Mouse (Mus musculus): ENCODE measurements around the gene Atxn7l1. TPM values are rescaled to one million over a fixed set of nuclear protein-coding genes. Genes with fewer than 3 reads are reported as not detected.

The Atxn7l1 gene
- total RNA-seq, 1 experiment = 3.9 TPM

DNA sequence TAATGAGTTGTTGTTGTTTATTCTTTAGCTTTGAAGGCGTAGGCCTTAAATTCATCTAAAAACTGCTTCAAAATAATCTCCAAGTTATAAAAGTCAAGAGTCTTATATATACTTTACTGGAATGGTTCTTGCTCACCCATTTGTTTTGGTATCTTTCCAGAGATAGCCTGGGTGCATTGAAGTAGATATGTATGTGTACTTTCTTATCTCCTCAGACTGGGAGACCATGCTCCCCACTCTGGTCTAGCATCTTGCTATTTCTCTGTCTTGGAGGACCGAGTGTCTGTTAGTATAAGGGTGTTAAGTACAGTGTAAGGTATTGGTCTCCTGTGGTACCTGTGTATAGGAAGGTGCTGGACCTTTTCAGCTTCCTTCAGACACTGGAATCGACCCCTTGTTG, 6.4 kb downstream of the Atxn7l1 start:
- H3K4me1 ChIP-seq (ENCODE audit: control insufficient read depth in 2 of 2, insufficient read depth in 2 of 2, low read length in 2 of 2, poor library complexity in 1 of 2) = peaks cover 0 to 4% of the 10 kb centered on the region in 2 experiments; a peak in 1 of 4 replicates
- DNase-seq (ENCODE audit: low read depth, low spot score) = no peak
- H3K4me3 ChIP-seq (ENCODE audit: insufficient read depth in 1 of 2, low read depth in 1 of 2, low read length in 2 of 2, poor library complexity in 1 of 2, severe bottlenecking in 1 of 2) = no peak overlapping the region
- no peaks in the 10 kb centered on the region for H3K9me3 ChIP-seq (ENCODE audit: control insufficient read depth, insufficient read depth, low read depth, low read length)
- in situ Hi-C loops (cut with MboI; ENCODE audit: low sequenced_read_pairs in 2 of 2, unreplicated experiment in 2 of 2) = no loop called here
- no peak for TF ChIP-seq ZNF384 (IDR thresholded peaks at IDR 0.05; ENCODE audit: low read depth, low read length)
- no peak for TF ChIP-seq ZC3H11A (IDR thresholded peaks at IDR 0.05; ENCODE audit: borderline replicate concordance, low read depth, low read length)
- TF ChIP-seq CHD2 (IDR thresholded peaks at IDR 0.05; ENCODE audit: low read depth, low read length) = no peak
- no peak for TF ChIP-seq HCFC1 (IDR thresholded peaks at IDR 0.05; ENCODE audit: borderline replicate concordance, insufficient read depth, low read length)
- no peak for TF ChIP-seq MAFK (IDR thresholded peaks at IDR 0.05; ENCODE audit: insufficient read depth, low read depth, low read length)
- no peak overlapping the region for H3K9ac ChIP-seq (ENCODE audit: insufficient read depth, low read depth, low read length, poor library complexity, severe bottlenecking)
- no peak overlapping the region for H3K27ac ChIP-seq (ENCODE audit: insufficient read depth, low read depth, low read length, poor library complexity, severe bottlenecking)
- no peaks in the 10 kb centered on the region; the same call in 1 of the 2 replicates for H3K36me3 ChIP-seq (ENCODE audit: control insufficient read depth, insufficient read depth, low read length, poor library complexity, severe bottlenecking)

DNA sequence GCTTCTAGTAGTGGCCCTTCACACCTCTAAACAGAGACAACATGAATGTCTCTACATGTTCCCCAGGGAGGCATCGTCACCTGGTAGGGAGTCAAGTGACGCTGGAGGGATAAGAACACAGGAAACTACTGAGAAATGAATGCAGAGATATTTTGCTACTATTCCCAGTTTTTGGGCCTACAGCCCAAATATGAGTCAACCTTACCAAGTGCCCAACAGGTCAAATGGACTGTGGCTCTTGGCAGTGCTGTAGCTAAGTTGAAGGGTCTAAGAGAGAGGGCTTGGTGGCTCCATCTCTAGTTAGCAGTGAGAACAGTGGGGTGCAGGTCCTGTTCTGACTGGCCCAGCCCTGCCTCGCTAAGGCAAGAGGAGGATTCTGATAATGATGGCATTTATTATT, 7.2 kb downstream of the Atxn7l1 start:
- H3K4me3 ChIP-seq (ENCODE audit: insufficient read depth in 1 of 2, low read depth in 1 of 2, low read length in 2 of 2, poor library complexity in 1 of 2, severe bottlenecking in 1 of 2) = no peak overlapping the region
- TF ChIP-seq ZNF384 (IDR thresholded peaks at IDR 0.05; ENCODE audit: low read depth, low read length) (no peak), CHD2 (IDR thresholded peaks at IDR 0.05; ENCODE audit: low read depth, low read length) (no peak), ZC3H11A (IDR thresholded peaks at IDR 0.05; ENCODE audit: borderline replicate concordance, low read depth, low read length) (no peak), MAFK (IDR thresholded peaks at IDR 0.05; ENCODE audit: insufficient read depth, low read depth, low read length) (no peak), HCFC1 (IDR thresholded peaks at IDR 0.05; ENCODE audit: borderline replicate concordance, insufficient read depth, low read length) (no peak)
- H3K9ac ChIP-seq (ENCODE audit: insufficient read depth, low read depth, low read length, poor library complexity, severe bottlenecking) = no peak overlapping the region
- no peaks in the 10 kb centered on the region for H3K36me3 ChIP-seq (ENCODE audit: control insufficient read depth, insufficient read depth, low read length, poor library complexity, severe bottlenecking)
- no peak for DNase-seq (ENCODE audit: low read depth, low spot score)
- H3K27ac ChIP-seq (ENCODE audit: insufficient read depth, low read depth, low read length, poor library complexity, severe bottlenecking) = no peak overlapping the region
- H3K9me3 ChIP-seq (ENCODE audit: control insufficient read depth, insufficient read depth, low read depth, low read length) = no peaks in the 10 kb centered on the region
- in situ Hi-C loops (cut with MboI; ENCODE audit: low sequenced_read_pairs in 2 of 2, unreplicated experiment in 2 of 2) = no loop called here
- peaks cover 0 to 3% of the 10 kb centered on the region in 2 experiments; a peak in 1 of 4 replicates for H3K4me1 ChIP-seq (ENCODE audit: control insufficient read depth in 2 of 2, insufficient read depth in 2 of 2, low read length in 2 of 2, poor library complexity in 1 of 2)

DNA sequence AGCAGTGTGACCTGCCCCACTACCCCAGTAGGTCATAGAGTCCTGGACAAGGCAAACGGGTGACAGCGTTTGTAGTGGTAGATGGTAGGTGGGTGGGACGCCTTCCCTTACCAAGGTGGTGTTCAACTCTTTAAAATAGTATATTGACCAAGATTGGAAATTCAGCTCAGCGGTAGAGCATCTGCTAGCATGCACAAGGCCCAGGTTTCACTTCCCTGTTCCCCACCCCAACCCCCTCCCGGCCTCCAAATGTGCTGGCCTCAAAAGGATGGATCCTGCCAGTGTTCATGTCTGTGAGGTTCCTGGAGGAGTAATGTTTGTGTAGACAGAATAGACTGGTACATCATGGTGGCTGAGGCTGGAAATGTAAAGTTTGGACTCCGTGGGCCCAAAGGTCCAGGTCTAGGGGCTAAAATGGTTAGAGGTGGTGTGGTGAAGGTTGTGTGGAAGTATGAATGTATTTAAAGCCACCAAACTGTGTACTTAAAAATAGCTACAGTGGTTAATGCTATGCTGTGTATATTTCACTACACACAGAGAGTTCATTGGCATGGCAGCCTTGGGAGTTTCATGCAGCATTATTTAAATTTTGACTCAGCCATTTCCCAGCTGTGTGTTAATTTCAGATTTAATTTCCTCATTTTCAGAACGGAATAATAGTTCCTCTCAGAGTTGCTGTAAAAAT, 9.0 kb downstream of the Atxn7l1 start:
- no peaks in the 10 kb centered on the region for H3K9me3 ChIP-seq (ENCODE audit: control insufficient read depth, insufficient read depth, low read depth, low read length)
- peaks cover 0 to 3% of the 10 kb centered on the region in 2 experiments; a peak in 1 of 4 replicates for H3K4me1 ChIP-seq (ENCODE audit: control insufficient read depth in 2 of 2, insufficient read depth in 2 of 2, low read length in 2 of 2, poor library complexity in 1 of 2)
- no peak overlapping the region for H3K27ac ChIP-seq (ENCODE audit: insufficient read depth, low read depth, low read length, poor library complexity, severe bottlenecking)
- no peak for DNase-seq (ENCODE audit: low read depth, low spot score)
- no peak overlapping the region for H3K4me3 ChIP-seq (ENCODE audit: insufficient read depth in 1 of 2, low read depth in 1 of 2, low read length in 2 of 2, poor library complexity in 1 of 2, severe bottlenecking in 1 of 2)
- TF ChIP-seq CHD2 (IDR thresholded peaks at IDR 0.05; ENCODE audit: low read depth, low read length) (no peak), ZC3H11A (IDR thresholded peaks at IDR 0.05; ENCODE audit: borderline replicate concordance, low read depth, low read length) (no peak), HCFC1 (IDR thresholded peaks at IDR 0.05; ENCODE audit: borderline replicate concordance, insufficient read depth, low read length) (no peak), MAFK (IDR thresholded peaks at IDR 0.05; ENCODE audit: insufficient read depth, low read depth, low read length) (no peak), ZNF384 (IDR thresholded peaks at IDR 0.05; ENCODE audit: low read depth, low read length) (no peak)
- in situ Hi-C loops (cut with MboI; ENCODE audit: low sequenced_read_pairs in 2 of 2, unreplicated experiment in 2 of 2) = no loop called here
- H3K36me3 ChIP-seq (ENCODE audit: control insufficient read depth, insufficient read depth, low read length, poor library complexity, severe bottlenecking) = no peaks in the 10 kb centered on the region
- H3K9ac ChIP-seq (ENCODE audit: insufficient read depth, low read depth, low read length, poor library complexity, severe bottlenecking) = no peak overlapping the region

DNA sequence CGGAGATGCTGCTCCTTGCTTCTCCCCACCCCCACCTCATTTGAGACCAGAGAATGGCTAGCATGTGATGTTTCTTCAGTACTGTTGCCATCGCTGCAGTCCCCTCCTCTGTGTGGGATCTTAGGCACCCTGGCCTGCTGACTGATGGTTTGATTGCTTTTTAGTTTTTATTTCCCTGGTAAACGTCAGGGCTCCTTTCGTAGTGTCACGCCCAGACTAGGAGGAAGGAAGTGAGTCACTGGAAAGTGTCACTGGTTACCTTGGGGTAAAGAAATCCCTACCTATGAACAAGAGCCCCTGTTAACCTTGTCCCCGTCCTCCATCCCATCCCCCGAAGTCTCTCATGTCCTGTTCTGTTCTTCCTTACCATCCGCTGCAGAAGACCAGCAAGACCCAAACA, 10.8 kb downstream of the Atxn7l1 start:
- no peaks in the 10 kb centered on the region for H3K9me3 ChIP-seq (ENCODE audit: control insufficient read depth, insufficient read depth, low read depth, low read length)
- in situ Hi-C loops (cut with MboI; ENCODE audit: low sequenced_read_pairs in 2 of 2, unreplicated experiment in 2 of 2) = no loop called here
- no peaks in the 10 kb centered on the region for H3K36me3 ChIP-seq (ENCODE audit: control insufficient read depth, insufficient read depth, low read length, poor library complexity, severe bottlenecking)
- no peak for DNase-seq (ENCODE audit: low read depth, low spot score)
- no peak overlapping the region for H3K27ac ChIP-seq (ENCODE audit: insufficient read depth, low read depth, low read length, poor library complexity, severe bottlenecking)
- no peak for TF ChIP-seq MAFK (IDR thresholded peaks at IDR 0.05; ENCODE audit: insufficient read depth, low read depth, low read length)
- no peak overlapping the region for H3K9ac ChIP-seq (ENCODE audit: insufficient read depth, low read depth, low read length, poor library complexity, severe bottlenecking)
- H3K4me1 ChIP-seq (ENCODE audit: control insufficient read depth in 2 of 2, insufficient read depth in 2 of 2, low read length in 2 of 2, poor library complexity in 1 of 2) = peaks cover 0 to 3% of the 10 kb centered on the region in 2 experiments; a peak in 1 of 4 replicates
- H3K4me3 ChIP-seq (ENCODE audit: insufficient read depth in 1 of 2, low read depth in 1 of 2, low read length in 2 of 2, poor library complexity in 1 of 2, severe bottlenecking in 1 of 2) = no peak overlapping the region
